Mouse (Mus musculus): ENCODE measurements at regions not wholly inside any gene's neighbourhood (a gene's known extent, or its start where the extent isn't known, plus 50 kb on each side); places are given as distances from the start of the nearest gene placed in this dataset.
A peak's percentile ranks its signal among the peaks of the same experiment; 100 is the strongest.

GRCm38 (mm10) chr5:119507709-119508108 lies 162.8 kb upstream of the Tbx3 start:
- no peak for DNase-seq

- DNase-seq: no peak
Measured at GRCm38 (mm10) chr5:119518506-119519252, 151.8 kb upstream of the Tbx3 start.

GRCm38 (mm10) chr5:119524171-119524570 lies 146.3 kb upstream of the Tbx3 start:
- DNase-seq: no peak

- no peak for DNase-seq
Measured at GRCm38 (mm10) chr5:119525960-119526359, 144.5 kb upstream of the Tbx3 start.

GRCm38 (mm10) chr5:119530009-119530408 lies 140.5 kb upstream of the Tbx3 start:
- no peak for DNase-seq

- DNase-seq: no peak
Measured at GRCm38 (mm10) chr5:119534946-119535345, 135.5 kb upstream of the Tbx3 start.

GRCm38 (mm10) chr5:119542836-119543235 lies 127.6 kb upstream of the Tbx3 start:
- no peak for DNase-seq

- DNase-seq: no peak
Measured at GRCm38 (mm10) chr5:119543716-119544115, 126.8 kb upstream of the Tbx3 start.

- DNase-seq: peak in 1 of 2 experiments; percentile 25
Measured at GRCm38 (mm10) chr5:119544681-119545080, 125.8 kb upstream of the Tbx3 start.

- DNase-seq: no peak
Measured at GRCm38 (mm10) chr5:119547070-119547469, 123.4 kb upstream of the Tbx3 start.

- no peak for DNase-seq
Measured at GRCm38 (mm10) chr5:119550916-119551315, 119.6 kb upstream of the Tbx3 start.

GRCm38 (mm10) chr5:119553469-119553868 lies 117.0 kb upstream of the Tbx3 start:
- no peak for DNase-seq

- no peak for DNase-seq
Measured at GRCm38 (mm10) chr5:119557071-119557470, 113.4 kb upstream of the Tbx3 start.

- DNase-seq: no peak
Measured at GRCm38 (mm10) chr5:119559696-119560095, 110.8 kb upstream of the Tbx3 start.

GRCm38 (mm10) chr5:119560392-119560791 lies 110.1 kb upstream of the Tbx3 start:
- no peak for DNase-seq

- DNase-seq: no peak
Measured at GRCm38 (mm10) chr5:119561531-119561930, 108.9 kb upstream of the Tbx3 start.

- no peak for DNase-seq
Measured at GRCm38 (mm10) chr5:119563510-119564351, 106.7 kb upstream of the Tbx3 start.

- DNase-seq: no peak
Measured at GRCm38 (mm10) chr5:119567639-119568038, 102.8 kb upstream of the Tbx3 start.

GRCm38 (mm10) chr5:119570054-119570453 lies 100.4 kb upstream of the Tbx3 start:
- DNase-seq: no peak

- DNase-seq: no peak
Measured at GRCm38 (mm10) chr5:119571644-119572043, 98.8 kb upstream of the Tbx3 start.

GRCm38 (mm10) chr5:119575124-119575523 lies 95.3 kb upstream of the Tbx3 start:
- peak; percentile 75 to 87 for DNase-seq

GRCm38 (mm10) chr5:119579288-119579687 lies 91.2 kb upstream of the Tbx3 start:
- DNase-seq: no peak

GRCm38 (mm10) chr5:119579806-119580205 lies 90.7 kb upstream of the Tbx3 start:
- DNase-seq: no peak

GRCm38 (mm10) chr5:119580395-119580794 lies 90.1 kb upstream of the Tbx3 start:
- DNase-seq: no peak
